In genomic region chr10:5014976-5015375, GRCm38 (mm10) we compare ENCODE assay signal across 21 mouse cellular contexts. TPM values are rescaled to one million over a fixed set of nuclear protein-coding genes. Genes with fewer than 3 reads are reported as not detected.
"Had no signal": no experiment of that assay in that cellular context is flagged by ENCODE, and none has a peak within 500 bp of the region (broad histone marks: within the 10 kb centered on the region; RNA-seq: fewer than 3 reads in every experiment).

No protein-coding gene starts in this region.

- H3K4me3 ChIP-seq: neural tube, embryonic 13.5 days; neural tube, embryonic 15.5 days; stomach, embryonic 15.5 days had no signal

- H3K4me2 ChIP-seq: neural tube, embryonic 13.5 days; neural tube, embryonic 15.5 days; stomach, embryonic 15.5 days had no signal

- H3K27ac ChIP-seq: neural tube, embryonic 13.5 days; neural tube, embryonic 15.5 days; stomach, embryonic 15.5 days; stomach, postnatal 0 days had no signal

- H3K36me3 ChIP-seq: neural tube, embryonic 13.5 days; neural tube, embryonic 15.5 days; stomach, embryonic 15.5 days had no signal

- H3K9ac ChIP-seq: neural tube, embryonic 13.5 days; neural tube, embryonic 15.5 days; stomach, embryonic 15.5 days had no signal

- DNase-seq: retina, postnatal 1 day; right cerebral cortex, adult 18-20 months; right cerebral cortex, postnatal 14 days; right cerebral cortex, postnatal 25 days; right cerebral cortex, postnatal 4 days; spleen, adult 18-20 months; thymus, adult 18-20 months; thymus, adult 2 months; thymus, postnatal 14 days; thymus, postnatal 25 days; thymus, postnatal 36 days; thymus, postnatal 4 days had no signal

- H3K9me3 ChIP-seq: neural tube, embryonic 13.5 days; neural tube, embryonic 15.5 days; stomach, embryonic 15.5 days had no signal

- H3K4me1 ChIP-seq: neural tube, embryonic 13.5 days; neural tube, embryonic 15.5 days; stomach, embryonic 15.5 days had no signal

- H3K27me3 ChIP-seq: neural tube, embryonic 13.5 days; neural tube, embryonic 15.5 days; stomach, embryonic 15.5 days had no signal

RNA-seq across cellular contexts. Expression of gene Gm10097, which starts 54.0 kb away (rescaled TPM):
- total RNA-seq: neutrophil, adult 5-6 weeks had no signal
- polyA plus RNA-seq: small intestine, adult 2 months; spleen, adult 2 months; testis, adult 2 months; thymus, adult 2 months; urinary bladder, adult 2 months had no signal
